Mouse (Mus musculus) intestine, embryonic 14.5 days (tissue): Measurements from ENCODE around the gene Ppp1cc. TPM values are rescaled to one million over a fixed set of nuclear protein-coding genes. Genes with fewer than 3 reads are reported as not detected.

ENCODE experiments used
- ATAC-seq: fragments of 200-750 bp; cut with Nextera tagmentation; replicated peaks from 2 replicates; pipeline ENCODE4 v1.8.0; 2017; ENCODE audit warnings: low read depth, moderate number of reproducible peaks, moderate TSS enrichment, moderate library complexity; ENCODE audit not compliant: low FRiP score, low TSS enrichment
- DNase-seq: peaks from one replicate; pipeline ENCODE4 v3.0.0-alpha.2; 2018; ENCODE audit warnings: low spot score
- H3K27ac ChIP-seq: fragments of 300-500 bp; sonication (generic); 2 replicates; pipeline ENCODE4 v1.5.1; 2014; ENCODE audit warnings: low read depth, mild to moderate bottlenecking, control low read depth
- H3K27me3 ChIP-seq: fragments of 300-500 bp; sonication (generic); replicated peaks from 2 replicates; pipeline ENCODE4 v1.6.1; 2014; ENCODE audit warnings: low read length, control low read depth; ENCODE audit not compliant: control insufficient read depth, insufficient read depth
- H3K36me3 ChIP-seq: fragments of 300-500 bp; sonication (generic); 2 replicates; pipeline ENCODE4 v1.6.1; 2014; ENCODE audit warnings: low read length, control low read depth; ENCODE audit not compliant: control insufficient read depth, insufficient read depth
- H3K4me1 ChIP-seq: fragments of 300-500 bp; sonication (generic); replicated peaks from 2 replicates; pipeline ENCODE4 v1.6.1; 2014; ENCODE audit warnings: low read length, control low read depth, mixed read lengths; ENCODE audit not compliant: control insufficient read depth, insufficient read depth
- H3K4me2 ChIP-seq: fragments of 300-500 bp; sonication (generic); 2 replicates; pipeline ENCODE4 v1.6.1; 2014; ENCODE audit warnings: low read length
- H3K4me3 ChIP-seq: fragments of 300-500 bp; sonication (generic); 2 replicates; pipeline ENCODE4 v1.5.1; 2014; ENCODE audit warnings: low read depth, low read length, control low read depth, mixed read lengths
- H3K9ac ChIP-seq: fragments of 300-500 bp; sonication (generic); 2 replicates; pipeline ENCODE4 v1.6.1; 2014; ENCODE audit warnings: mild to moderate bottlenecking, low read length
- H3K9me3 ChIP-seq: fragments of 300-500 bp; sonication (generic); 2 replicates; pipeline ENCODE4 v1.6.1; 2016; ENCODE audit warnings: low read length, control low read depth; ENCODE audit not compliant: control insufficient read depth
- WGBS: fragments of 180-500 bp; shearing (Covaris S2); extraction: QIAGEN DNeasy Blood & Tissue Kit; methylation state at CpG from one replicate; pipeline ENCODE4 v1.1.7; 2014; 5-methylcytosine and 5-hydroxymethylcytosine counted together
- polyA plus RNA-seq: library from polyadenylated mRNA; unstranded; fragments of >200 nt; fragmentation: Nextera tagmentation; extraction: Ambion mirVana; gene quantifications from 2 replicates; pipeline ENCODE4 v1.2.1, GENCODE M21; 2014

Gene Ppp1cc
- polyA plus RNA-seq, 1 experiment from 2014 or later: 259 TPM

DNA sequence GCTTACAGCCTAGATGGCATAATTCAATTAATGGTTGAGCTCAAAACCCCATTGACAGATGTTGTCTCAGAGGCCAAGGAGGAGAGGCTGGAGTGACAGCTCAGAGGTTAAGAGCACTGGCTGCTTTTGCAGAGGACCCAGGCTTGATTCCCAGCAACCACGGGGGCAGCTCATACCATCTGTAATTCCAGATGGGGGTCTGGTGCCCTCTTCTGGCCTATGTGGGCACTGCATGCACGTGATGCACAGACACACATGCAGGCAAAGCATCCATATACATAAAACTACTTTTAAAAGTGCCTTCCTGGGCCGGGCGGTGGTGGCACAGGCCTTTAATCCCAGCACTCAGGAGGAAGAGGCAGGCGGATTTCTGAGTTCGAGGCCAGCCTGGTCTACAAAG, 41.8 kb upstream of the Ppp1cc start:
- ATAC-seq: no peak
- H3K9ac ChIP-seq: no peak overlapping the region
- 89% methylated on average over 6 of the region's 6 CpGs for WGBS
- no peaks in the 10 kb centered on the region for H3K9me3 ChIP-seq
- no peak overlapping the region for H3K4me3 ChIP-seq
- H3K27ac ChIP-seq: no peak overlapping the region
- H3K4me1 ChIP-seq: no peaks in the 10 kb centered on the region
- H3K27me3 ChIP-seq: no peaks in the 10 kb centered on the region
- H3K4me2 ChIP-seq: no peak overlapping the region
- DNase-seq: no peak
- no peaks in the 10 kb centered on the region for H3K36me3 ChIP-seq

DNA sequence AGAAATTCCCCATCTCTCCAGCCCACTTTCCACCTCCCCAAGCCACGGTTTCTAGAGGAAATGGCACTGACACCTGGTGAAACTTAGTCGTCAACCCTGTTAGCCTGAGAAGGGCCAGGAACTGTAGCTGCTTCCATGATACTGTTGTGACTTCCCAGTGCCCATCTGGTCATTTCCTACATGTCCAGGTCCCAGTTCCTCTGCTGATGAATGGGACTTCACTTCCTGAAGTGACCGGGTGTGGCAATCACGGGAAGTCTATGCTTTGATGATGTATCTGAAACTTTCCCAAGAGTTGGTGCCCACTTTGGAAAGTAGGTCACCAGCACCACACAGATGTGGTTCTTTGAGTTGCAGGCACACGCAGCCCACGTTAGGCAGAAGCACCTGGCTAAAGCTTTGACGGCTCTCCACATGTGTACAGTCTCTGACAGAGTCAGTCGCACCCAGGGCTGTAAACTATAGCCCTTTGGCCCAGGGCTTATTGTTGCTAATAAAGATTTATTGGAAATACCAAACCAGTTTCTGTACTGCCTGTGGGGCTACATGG, 32.8 kb upstream of the Ppp1cc start:
- 69% methylated on average over 8 of the region's 8 CpGs for WGBS
- DNase-seq: no peak
- H3K9me3 ChIP-seq: no peaks in the 10 kb centered on the region
- H3K4me1 ChIP-seq: no peaks in the 10 kb centered on the region
- H3K36me3 ChIP-seq: no peaks in the 10 kb centered on the region
- no peak for ATAC-seq
- no peak overlapping the region for H3K27ac ChIP-seq
- H3K4me3 ChIP-seq: no peak overlapping the region
- no peak overlapping the region for H3K9ac ChIP-seq
- H3K4me2 ChIP-seq: no peak overlapping the region
- no peaks in the 10 kb centered on the region for H3K27me3 ChIP-seq

DNA sequence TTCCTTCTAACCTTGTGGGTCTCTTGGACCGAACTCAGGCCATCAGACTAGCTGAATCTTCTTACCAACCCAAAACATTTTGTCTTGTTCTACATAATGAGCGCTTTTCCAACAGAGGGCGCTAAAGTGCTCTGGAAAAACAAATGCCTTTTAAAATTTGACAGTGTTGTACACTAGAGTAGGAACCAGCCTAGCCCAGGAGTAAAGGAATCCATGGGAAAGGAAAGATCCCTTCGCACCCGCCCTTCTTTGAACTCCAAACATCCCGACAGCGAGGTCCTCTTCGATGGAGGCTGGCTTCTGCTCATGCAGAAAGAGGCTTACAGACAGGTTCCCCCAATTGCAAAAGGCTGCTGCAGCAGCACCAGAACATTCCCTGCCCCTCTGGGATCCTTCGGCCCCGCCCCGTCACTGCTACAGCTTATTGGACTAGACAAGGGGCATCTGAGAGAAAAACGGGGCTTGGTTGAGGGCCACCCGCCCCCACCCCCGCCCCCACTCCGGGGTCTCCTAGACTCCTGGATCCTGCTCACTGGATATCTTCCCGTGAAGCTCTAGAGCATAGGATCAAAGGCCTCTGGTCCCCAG, 28.9 kb upstream of the Ppp1cc start:
- H3K36me3 ChIP-seq: no peaks in the 10 kb centered on the region
- H3K9ac ChIP-seq: no peak overlapping the region
- DNase-seq: peak; percentile 84
- ATAC-seq: no peak
- H3K27ac ChIP-seq: no peak overlapping the region
- no peaks in the 10 kb centered on the region for H3K9me3 ChIP-seq
- no peaks in the 10 kb centered on the region for H3K27me3 ChIP-seq
- H3K4me2 ChIP-seq: 0 out of 2 replicates have a peak overlapping the region, but pooled peaks have one; percentile 4
- H3K4me1 ChIP-seq: peaks cover 9% of the 10 kb centered on the region
- WGBS: 31% methylated on average over 16 of the region's 16 CpGs
- H3K4me3 ChIP-seq: no peak overlapping the region

DNA sequence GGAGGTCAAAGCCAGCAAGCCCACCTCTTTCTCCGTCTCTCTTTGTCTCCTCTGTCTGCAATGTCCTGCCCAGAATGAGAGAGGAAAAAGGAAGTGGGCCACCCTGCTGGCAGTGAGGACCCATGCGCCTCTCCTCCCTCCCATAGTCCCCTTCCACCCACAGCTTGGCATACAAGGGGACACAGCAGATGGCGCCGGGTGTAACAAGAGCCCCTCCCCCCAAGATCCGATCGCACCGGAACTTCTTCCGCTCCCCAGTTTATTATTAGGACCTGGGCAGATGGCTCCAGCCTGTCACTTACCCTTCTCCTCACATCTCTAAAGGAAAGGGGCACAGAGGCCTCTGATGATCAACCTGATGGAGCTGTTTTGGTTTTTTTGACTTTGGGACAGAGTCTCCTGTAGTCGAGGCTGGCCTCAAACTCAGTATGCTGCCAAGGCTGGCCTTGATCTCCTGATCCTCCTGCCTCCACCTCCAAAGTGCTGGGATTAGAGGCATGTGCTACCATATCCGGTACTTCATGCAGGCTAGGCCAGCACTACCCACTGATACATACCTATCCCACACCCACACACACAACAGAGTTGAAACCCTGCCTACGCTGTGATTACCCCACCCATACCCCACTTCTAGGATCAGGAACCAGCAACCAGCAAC, 27.6 kb upstream of the Ppp1cc start:
- Histone ChIP-seq H3K4me1 (peaks cover 9% of the 10 kb centered on the region), H3K9ac (no peak overlapping the region), H3K4me3 (no peak overlapping the region), H3K27ac (no peak overlapping the region), H3K36me3 (no peaks in the 10 kb centered on the region), H3K4me2 (no peak overlapping the region), H3K9me3 (no peaks in the 10 kb centered on the region), H3K27me3 (no peaks in the 10 kb centered on the region)
- DNase-seq: no peak
- no peak for ATAC-seq
- 79% methylated on average over 11 of the region's 11 CpGs for WGBS

DNA sequence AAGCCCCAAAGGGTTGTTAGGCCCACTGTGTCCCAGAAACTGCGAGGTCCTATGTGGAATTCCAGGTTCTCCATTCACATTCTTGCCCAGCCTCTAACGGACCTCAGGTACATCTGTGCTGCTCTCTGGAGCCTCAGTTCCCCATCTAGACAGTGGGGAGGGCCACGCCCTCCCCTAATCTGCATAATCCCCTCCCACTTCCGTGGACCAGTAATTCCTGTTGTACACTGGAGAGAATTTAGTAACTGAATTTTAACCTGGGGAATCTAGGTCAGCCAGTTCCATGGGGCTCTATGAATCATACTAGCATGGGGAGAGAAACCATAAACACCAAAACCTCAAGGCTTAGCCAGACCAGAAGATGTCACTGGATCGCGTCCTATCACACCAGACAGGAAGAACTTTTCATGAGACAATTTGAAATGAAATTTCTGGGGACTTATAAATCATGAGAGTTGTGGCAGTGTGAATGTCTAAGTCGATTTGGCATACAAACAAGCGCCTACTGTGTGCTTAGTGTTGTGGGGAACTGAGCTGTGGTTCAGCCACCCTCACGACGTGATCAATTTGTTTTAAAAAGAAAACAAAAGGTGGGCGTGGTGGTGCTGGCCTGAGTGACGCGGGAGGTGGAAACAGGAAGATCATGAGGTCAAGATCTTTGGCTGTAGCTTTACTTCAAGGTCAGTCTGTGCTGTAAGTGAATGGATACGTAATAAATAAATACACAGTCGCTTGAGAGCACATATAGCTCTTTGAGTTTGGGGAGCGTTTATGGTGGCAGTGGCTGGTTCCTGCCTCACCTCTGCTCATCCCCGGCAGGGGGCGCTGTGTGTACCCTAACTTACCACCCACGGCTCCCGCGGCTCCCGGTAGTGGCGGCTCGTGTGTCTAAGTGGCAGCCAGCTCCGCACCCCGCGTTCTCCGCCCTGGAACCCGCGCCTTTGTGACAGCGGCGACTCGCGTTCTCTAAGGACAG, 26.7 kb upstream of the Ppp1cc start:
- peak overlapping the region; percentile 28 for H3K4me3 ChIP-seq
- WGBS: 11% methylated on average over 34 of the region's 34 CpGs
- DNase-seq: peak; percentile 94
- H3K4me2 ChIP-seq: peak overlapping the region; percentile 79
- peaks cover 9% of the 10 kb centered on the region for H3K4me1 ChIP-seq
- H3K27ac ChIP-seq: no peak overlapping the region
- no peak overlapping the region for H3K9ac ChIP-seq
- ATAC-seq: no peak; the same call in 1 of the 2 replicates
- no peaks in the 10 kb centered on the region for H3K36me3 ChIP-seq
- H3K9me3 ChIP-seq: no peaks in the 10 kb centered on the region
- H3K27me3 ChIP-seq: no peaks in the 10 kb centered on the region

DNA sequence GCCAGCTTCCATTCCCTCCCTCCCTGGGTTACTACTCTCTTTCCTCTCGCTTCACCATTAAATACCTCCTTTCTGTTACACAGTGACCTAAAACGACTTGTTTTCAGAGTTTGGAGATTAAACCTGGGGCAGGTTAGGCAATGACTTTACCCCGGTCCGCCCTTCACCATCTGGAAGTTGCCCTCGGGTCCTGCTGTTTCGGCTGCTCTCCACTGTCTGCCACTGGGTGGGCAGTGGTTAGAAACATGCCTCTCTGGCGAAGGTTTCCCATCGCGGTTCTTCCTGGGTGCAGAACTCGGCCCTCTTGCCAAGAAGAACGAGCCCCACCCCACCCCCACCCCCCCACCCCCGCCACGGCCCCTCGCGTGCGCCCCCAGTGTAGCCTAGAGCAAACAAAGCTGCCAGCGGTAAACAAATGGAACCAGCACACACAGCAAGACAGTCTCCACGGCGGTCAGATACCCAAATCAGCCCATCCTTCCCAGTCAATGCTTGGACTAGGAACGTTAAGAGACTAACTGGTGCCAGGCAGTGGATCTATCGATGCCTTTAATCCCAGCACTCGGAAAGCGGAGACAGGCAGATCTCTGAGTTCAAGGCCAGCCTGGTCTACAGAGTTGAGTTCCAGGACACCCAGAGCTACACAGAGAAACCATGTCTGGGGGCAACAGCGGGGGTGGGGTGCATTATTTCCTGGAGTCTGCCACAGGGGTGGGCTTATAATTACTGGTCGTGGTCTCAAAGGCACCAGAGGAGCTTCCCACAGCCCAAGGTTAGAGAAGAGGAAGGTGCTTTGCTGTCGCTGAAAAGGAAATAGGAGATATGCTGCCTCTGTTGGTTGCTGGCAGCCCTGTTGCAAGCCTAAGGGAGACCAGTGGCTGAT, 25.7 kb upstream of the Ppp1cc start:
- Histone ChIP-seq H3K9me3 (no peaks in the 10 kb centered on the region), H3K9ac (no peak overlapping the region), H3K4me1 (peaks cover 9% of the 10 kb centered on the region), H3K27me3 (no peaks in the 10 kb centered on the region), H3K4me3 (peak overlapping the region; percentile 28), H3K4me2 (peak overlapping the region; percentile 79), H3K36me3 (no peaks in the 10 kb centered on the region), H3K27ac (no peak overlapping the region)
- ATAC-seq (no peak), DNase-seq (no peak)
- 20% methylated on average over 26 of the region's 26 CpGs for WGBS

DNA sequence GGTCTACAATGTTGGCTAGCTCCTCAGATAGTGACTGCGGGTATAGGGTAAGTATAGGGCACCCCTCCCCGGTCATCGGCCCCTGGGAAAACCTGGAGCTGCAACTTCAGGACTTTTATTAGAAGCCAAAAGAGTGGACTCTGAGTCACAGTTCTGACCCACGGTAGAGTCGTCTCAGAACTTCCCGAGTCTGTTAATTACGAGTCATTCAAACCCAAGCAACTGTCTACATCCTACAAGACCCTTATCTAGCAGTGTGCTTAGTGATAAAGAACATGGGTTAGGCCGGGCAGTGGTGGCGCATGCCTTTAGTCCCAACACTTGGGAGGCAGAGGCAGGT, 25.1 kb upstream of the Ppp1cc start:
- DNase-seq: no peak
- H3K27ac ChIP-seq: no peak overlapping the region

More for the DNA sequence above, 25.1 kb upstream of the Ppp1cc start:
- 85% methylated on average over 9 of the region's 9 CpGs for WGBS
- Histone ChIP-seq H3K4me3 (no peak overlapping the region), H3K9me3 (no peaks in the 10 kb centered on the region), H3K9ac (no peak overlapping the region), H3K36me3 (no peaks in the 10 kb centered on the region), H3K4me1 (peaks cover 9% of the 10 kb centered on the region), H3K4me2 (no peak overlapping the region), H3K27me3 (no peaks in the 10 kb centered on the region)
- ATAC-seq: no peak
